Mouse (Mus musculus) adrenal gland, adult 8-10 months (tissue): Measurements from ENCODE around the gene Ppp1r12c. TPM values are rescaled to one million over a fixed set of nuclear protein-coding genes. Genes with fewer than 3 reads are reported as not detected.
A peak's percentile ranks its signal among the peaks of the same experiment; 100 is the strongest.

ENCODE experiments used
- DNase-seq: peaks from one replicate; pipeline ENCODE4 v3.0.0; 2022
- total RNA-seq, 4 experiments: library from RNA; stranded (reverse); gene quantifications; 2 replicates each; pipeline ENCODE4 v1.2.4; 2022

The Ppp1r12c gene
- total RNA-seq, 4 experiments from 2014 or later: 76.7 to 152 (median 113) TPM

DNA sequence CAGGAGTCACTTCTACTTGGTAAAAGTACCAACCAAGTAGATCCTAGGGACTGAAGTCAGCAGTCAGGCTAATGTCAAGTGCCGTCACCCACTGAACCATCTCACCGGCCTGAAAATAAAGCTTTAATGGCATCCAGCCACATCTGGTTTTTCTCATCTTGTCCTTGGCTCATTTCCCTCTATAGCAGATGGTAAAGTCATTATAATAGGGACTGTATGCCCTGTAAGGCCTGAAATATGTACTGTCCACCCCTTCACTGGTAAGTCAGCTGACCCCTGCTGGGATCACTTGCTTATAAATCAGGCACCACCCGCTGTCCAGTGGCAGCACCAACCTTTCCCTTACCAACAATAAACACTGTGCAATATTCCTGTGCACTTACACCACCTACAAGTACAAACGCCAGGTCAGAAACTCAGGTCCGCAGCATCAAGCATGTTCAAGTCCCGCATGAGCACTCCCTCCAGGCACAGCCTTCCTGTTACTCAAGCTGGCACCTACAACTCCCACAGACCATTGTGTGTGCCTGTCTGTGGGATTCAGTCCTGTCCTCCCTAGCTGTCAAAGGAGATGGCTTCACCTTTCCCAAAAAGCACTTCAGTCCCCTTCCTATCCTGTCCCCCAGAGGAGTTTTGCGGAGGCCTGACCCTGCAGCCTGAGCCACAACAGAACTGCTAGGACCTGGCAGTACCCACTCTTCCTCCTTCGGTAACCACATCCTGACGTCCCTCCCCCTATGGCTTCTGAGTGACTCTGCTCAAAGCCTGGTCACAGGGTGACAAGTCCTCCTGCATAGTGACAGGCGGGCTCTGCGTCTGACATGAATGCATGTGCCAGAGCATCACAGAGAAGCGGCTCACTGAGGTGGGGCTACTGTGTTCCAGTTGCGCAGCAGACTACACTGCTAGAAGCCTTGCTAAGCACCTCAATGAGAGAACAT lies 8.9 kb downstream of the Ppp1r12c start:
- no peak for DNase-seq

- DNase-seq: no peak
Measured at GRCm38 (mm10) chr7:4491308-4491707, 10.2 kb downstream of the Ppp1r12c start.

DNA sequence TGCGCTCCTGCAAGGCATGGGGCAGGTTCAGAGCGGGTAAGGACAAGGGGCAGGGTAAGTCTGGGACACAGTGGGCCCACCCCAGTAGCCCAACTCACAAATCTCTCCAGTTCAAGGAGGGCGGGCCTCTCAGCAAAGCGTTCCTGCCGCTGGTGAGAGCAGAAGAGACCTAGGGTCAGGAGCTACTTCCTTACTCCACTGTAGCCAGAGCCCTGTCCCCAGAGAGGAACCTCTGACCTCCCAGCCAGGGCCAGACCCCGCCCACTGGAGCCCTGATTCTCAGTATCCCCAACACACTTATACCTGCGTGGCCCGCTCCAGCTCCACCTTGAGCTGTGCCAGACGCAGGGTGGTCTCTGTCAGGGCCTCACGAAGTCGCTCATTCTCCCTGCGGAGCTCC lies 19.2 kb downstream of the Ppp1r12c start:
- no peak for DNase-seq

- DNase-seq: no peak
Measured at GRCm38 (mm10) chr7:4479674-4480073, 21.8 kb downstream of the Ppp1r12c start.

DNA sequence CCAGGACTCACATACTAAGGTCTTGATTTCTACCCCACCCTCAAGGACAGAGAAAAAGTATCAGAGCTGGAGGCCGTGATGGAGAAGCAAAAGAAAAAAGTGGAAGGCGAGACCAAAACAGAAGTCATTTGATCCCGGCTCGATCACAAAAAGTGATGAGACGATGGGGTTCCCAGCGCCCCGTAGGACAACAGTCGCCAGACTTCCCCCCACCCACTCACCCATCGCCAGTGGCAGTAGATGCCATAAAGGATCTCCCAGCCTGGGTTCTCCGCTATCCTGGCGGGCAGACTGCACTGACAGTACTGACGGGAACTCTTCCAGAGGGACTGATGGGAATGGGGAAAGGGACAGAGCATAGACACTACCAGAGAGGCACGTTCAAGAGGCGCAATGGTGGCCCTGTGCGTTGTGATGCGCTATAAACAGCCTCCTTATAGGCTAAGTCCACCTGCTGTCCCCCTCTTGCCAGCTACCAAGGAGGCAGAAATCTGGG lies 22.6 kb downstream of the Ppp1r12c start:
- DNase-seq: no peak

DNA sequence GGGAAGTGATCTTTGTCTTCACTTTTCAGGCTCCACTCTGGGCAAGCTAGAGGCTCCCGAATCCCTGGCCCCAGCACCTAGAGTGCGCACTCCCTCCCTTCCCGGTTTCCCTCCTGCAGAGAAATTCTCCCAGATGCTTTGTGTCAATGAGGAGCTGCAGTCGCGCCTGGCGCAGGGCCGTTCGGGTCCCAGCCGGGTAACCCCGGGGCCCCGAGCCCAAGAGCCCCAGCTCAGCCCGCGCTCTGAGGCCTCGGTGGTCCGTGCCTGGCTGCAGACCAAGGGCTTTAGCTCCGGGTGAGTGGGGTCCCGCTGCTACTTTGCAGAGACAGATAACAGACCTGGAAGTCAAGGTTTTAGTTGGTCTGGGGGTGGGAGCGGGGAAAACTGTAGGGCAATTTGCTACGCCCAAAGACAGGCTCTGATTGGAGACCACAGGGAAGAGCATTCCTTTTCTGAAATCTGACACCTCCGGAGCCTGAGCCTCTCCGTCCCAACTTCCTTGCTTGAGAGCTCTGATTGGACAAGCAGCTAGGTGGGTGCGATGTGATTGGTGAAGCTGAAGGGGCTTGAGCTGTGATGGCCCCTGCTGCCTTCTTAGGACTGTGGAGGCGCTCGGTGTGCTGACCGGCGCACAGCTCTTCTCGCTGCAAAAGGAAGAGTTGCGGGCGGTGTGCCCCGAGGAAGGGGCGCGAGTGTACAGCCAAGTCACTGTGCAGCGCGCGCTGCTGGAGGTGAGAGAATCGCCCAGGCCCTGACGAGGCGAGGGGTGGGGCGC lies 23.3 kb downstream of the Ppp1r12c start:
- peak; percentile 81 for DNase-seq

GRCm38 (mm10) chr7:4473940-4474339 lies 27.5 kb downstream of the Ppp1r12c start:
- no peak for DNase-seq

- DNase-seq: peak; percentile 68
Measured at GRCm38 (mm10) chr7:4471179-4471555, 30.3 kb downstream of the Ppp1r12c start.

DNA sequence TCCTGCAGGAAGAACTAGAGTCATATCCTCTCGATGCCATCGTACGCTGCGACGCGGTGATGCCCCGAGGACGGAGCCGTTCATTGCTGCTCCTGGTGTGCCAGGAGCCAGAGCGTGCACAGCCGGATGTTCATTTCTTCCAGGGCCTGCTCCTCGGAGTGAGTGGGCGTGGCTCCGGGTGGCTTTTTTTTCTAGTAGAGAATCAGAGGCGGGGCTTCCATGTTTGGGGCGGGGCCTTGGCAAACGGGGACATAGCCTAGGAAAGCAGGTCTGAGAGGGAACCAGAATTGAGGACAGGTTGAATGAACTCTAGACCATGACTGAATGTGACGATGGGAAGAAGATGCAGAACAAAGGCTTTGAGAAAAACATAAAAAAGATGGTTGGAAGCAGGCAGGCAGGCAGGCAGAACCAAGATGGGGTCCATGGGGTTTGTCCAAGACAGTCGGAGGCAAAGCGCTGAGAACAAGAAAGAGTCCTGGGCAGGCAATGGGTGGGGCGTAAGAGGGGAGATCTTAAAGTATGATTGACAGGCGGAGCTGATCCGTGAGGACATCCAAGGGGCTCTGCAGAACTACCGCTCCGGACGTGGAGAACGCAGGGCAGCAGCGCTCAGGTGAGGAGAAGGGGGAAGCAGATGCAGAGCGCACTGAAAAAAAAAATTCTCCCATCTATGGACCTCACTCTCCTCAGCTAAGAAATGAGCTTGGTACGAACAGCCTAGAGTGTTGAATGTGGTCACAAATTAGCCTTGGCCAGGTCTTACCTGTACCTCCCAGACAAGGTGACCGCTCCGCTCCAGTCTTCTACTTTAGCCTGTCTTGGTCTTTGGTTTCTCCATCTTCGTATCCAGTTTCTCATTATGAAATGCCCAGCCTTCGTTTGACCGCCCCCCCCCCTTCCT lies 31.0 kb downstream of the Ppp1r12c start:
- DNase-seq: peak; percentile 42

DNA sequence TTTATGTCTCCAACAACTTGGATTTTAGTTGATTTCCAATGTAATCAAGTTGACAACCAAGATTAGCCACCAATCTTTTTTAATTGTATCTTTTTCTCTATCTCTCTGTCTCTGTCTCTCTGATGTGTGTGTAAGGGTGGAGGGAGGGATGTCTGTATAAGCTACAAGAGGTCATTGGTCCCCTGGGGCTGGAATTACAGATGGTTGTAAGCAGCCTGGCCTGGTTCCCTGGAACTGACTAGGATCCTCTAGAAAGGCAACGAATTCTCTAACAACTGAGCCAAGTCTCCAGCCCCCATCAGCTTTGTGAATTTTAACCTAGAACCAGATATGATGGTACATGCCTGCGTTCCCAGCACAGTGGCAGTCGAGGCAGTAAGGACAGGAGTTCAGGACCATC lies 33.7 kb downstream of the Ppp1r12c start:
- DNase-seq: no peak

DNA sequence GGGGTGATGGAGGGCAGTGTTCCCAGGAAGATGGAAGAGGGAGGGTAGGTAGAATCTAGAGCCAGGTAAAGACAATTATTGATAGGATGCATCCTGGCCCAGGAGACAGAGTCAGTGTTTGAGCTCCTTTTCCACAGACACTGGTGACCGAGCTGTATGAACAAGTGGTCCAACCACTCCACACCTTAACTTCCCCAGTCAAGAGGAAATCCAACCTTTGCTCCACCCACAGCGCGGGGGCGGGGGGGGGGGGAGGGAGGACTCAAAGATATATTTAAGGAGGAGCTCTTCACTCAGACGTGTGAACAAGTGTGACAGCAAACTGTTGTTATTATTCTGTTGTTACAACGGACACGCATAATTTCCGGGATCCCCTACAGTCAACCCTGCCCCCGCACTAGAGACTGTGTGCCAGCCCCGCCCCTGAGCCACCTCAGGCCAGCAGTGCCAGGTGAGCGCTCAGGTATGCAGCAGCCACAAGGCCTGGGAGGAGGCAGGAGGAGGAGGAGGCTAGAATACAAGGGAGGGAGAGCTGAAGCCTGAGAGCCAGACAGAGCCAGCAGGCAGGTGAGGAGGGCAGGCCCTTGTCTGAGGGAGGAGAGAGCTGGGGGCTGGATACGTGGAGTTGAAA lies 37.2 kb downstream of the Ppp1r12c start:
- no peak for DNase-seq

DNA sequence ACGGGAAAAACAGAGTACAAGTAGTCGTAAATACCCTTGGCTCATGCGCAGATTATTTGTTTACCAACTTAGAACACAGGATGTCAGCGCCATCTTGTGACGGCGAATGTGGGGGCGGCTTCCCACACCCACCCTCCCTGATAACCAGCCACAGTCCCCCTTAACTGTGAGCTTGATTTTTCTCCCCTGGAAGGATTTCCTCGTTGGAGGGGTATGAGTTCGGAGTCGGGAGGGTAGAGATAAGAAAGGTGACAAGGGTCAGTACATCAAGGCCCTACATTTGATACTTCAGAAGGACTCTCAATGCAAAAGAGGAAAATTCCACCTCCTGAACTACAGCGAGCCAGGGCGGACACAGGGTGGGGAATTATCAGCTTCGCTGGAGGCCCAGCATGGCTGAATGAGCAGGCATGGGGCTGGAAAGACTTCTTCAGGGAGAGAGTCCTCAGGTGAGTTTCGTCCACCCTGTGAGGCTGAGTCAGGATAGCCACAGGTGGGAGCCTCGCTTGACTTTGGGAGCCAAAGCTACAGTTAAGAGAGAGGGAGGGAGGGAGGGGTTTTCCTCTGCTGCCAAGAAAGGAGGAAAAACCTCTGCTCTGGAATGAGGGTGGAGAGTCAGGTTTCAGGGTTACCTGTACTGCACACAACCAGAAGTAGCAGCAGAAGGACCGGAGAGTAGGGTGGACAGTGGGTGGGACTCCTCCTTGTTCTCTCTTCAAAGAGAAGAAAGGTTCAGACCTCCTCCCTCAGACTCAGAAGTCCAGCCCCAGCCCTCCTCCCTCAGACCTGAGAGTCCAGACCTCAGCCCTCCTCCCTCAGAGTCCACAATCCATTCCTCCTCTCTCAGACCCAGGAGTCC lies 40.7 kb downstream of the Ppp1r12c start, which contains the start of gene Eps8l1:
Eps8l1 (plus strand) TSS at position 99 of the 859 bp plus-strand sequence.
- no peak for DNase-seq

- DNase-seq: no peak
Measured at GRCm38 (mm10) chr7:4452644-4453043, 48.8 kb downstream of the Ppp1r12c start.

DNA sequence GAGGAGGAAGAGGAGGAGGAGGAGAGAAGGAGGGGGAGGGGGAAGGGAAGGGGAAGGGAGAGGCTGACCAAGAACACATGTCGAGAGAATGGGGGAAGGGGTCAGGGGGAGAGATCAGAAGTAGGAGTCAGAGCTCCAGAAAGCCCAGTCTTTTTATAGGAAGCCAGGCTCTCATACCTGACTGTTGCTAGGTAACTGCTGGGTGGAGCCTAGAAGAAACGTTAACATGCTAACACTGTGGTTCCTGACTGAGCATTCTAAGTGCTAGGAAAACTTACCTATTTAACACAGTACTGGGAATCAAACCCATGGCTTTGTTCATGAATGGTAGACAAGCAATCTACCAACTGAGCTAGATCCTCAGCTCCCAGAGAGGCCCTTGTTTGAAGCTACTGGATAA lies 52.3 kb downstream of the Ppp1r12c start:
- no peak for DNase-seq

- no peak for DNase-seq
Measured at GRCm38 (mm10) chr7:4448439-4448838, 53.0 kb downstream of the Ppp1r12c start.

- no peak for DNase-seq
Measured at GRCm38 (mm10) chr7:4447138-4447537, 54.3 kb downstream of the Ppp1r12c start.

- DNase-seq: peak; percentile 88
Measured at GRCm38 (mm10) chr7:4445216-4445791, 56.2 kb downstream of the Ppp1r12c start, which contains the start of gene Rdh13. Rdh13 (minus strand) TSS chr7:4445649.

DNA sequence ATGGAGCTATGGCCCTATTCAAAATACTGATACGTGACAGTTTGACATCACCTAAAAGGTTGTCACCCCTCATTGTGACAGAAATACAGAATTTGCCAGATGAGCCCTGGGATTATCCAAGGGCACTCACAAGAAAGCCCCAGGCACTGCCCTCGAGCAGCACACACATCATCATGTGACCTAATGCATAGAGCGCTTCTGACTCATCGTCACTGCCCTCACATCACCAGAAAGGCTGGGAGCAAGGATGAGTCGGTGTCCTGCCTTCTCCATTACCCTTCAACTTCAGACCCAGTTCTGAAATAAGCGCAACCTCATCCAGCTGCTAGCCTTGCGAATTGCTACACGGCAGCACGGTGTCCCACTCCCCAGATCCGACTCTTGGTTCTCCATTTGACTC lies 60.9 kb downstream of the Ppp1r12c start:
- DNase-seq: no peak

- no peak for DNase-seq
Measured at GRCm38 (mm10) chr7:4437721-4438120, 63.8 kb downstream of the Ppp1r12c start.

- DNase-seq: no peak
Measured at GRCm38 (mm10) chr7:4432026-4432425, 69.5 kb downstream of the Ppp1r12c start.
